Mouse (Mus musculus) lung, embryonic 14.5 days (tissue): ENCODE data around the gene Psmb9. TPM values are rescaled to one million over a fixed set of nuclear protein-coding genes. Genes with fewer than 3 reads are reported as not detected.

Experiments
- ATAC-seq: fragments of 200-750 bp; cut with Nextera tagmentation; 2 replicates; pipeline ENCODE4 v1.8.0; 2017; ENCODE audit warnings: mild to moderate bottlenecking, moderate TSS enrichment, moderate library complexity; ENCODE audit not compliant: insufficient read depth
- DNase-seq: peaks from one replicate; pipeline ENCODE4 v3.0.0-alpha.2; 2015
- H3K27ac ChIP-seq: fragments of 300-500 bp; sonication (generic); 2 replicates; pipeline ENCODE4 v1.5.1; 2014; ENCODE audit warnings: low read depth, mild to moderate bottlenecking, moderate library complexity
- H3K27me3 ChIP-seq: fragments of 300-500 bp; sonication (generic); 2 replicates; pipeline ENCODE4 v1.6.1; 2014; ENCODE audit warnings: low read length, control low read depth; ENCODE audit not compliant: insufficient read depth
- H3K36me3 ChIP-seq: fragments of 300-500 bp; sonication (generic); 2 replicates; pipeline ENCODE4 v1.6.1; 2014; ENCODE audit warnings: control low read depth; ENCODE audit not compliant: insufficient read depth
- H3K4me1 ChIP-seq: fragments of 300-500 bp; sonication (generic); 2 replicates; pipeline ENCODE4 v1.6.1; 2014; ENCODE audit warnings: antibody characterized with exemption, control low read depth; ENCODE audit not compliant: insufficient read depth
- H3K4me2 ChIP-seq: fragments of 300-500 bp; sonication (generic); 2 replicates; pipeline ENCODE4 v1.6.1; 2014; ENCODE audit warnings: mild to moderate bottlenecking
- H3K4me3 ChIP-seq: fragments of 300-500 bp; sonication (generic); 2 replicates; pipeline ENCODE4 v1.5.1; 2014; ENCODE audit warnings: low read depth, low read length
- H3K9ac ChIP-seq: fragments of 300-500 bp; sonication (generic); 2 replicates; pipeline ENCODE4 v1.6.1; 2014
- H3K9me3 ChIP-seq: fragments of 300-500 bp; sonication (generic); 2 replicates; pipeline ENCODE4 v1.6.1; 2016; ENCODE audit warnings: low read depth, low read length, control low read depth
- CTCF ChIP-seq: IDR thresholded peaks from 2 replicates; pipeline ENCODE4 v1.5.1; 2016; ENCODE audit warnings: antibody characterized with exemption, low read depth
- WGBS: fragments of 180-500 bp; shearing (Covaris S2); extraction: QIAGEN DNeasy Blood & Tissue Kit; methylation state at CpG from one replicate; pipeline ENCODE4 v1.1.7; 2014; 5-methylcytosine and 5-hydroxymethylcytosine counted together
- polyA plus RNA-seq: library from polyadenylated mRNA; unstranded; fragments of >200 nt; fragmentation: Nextera tagmentation; extraction: Ambion mirVana; gene quantifications from 2 replicates; pipeline ENCODE4 v1.2.1, GENCODE M21; 2014

The Psmb9 gene
- polyA plus RNA-seq, 1 experiment from 2014 or later, result 3.4 TPM

GRCm38 (mm10) chr17:34170877-34171498 is 16.6 kb downstream of the Psmb9 start:
- WGBS, result 40% methylated on average over 13 of the region's 13 CpGs
- Histone ChIP-seq H3K9me3 (peaks cover 5% of the 10 kb centered on the region; the same call in 1 of the 2 replicates), H3K4me2 (no peak overlapping the region), H3K27me3 (no peaks in the 10 kb centered on the region; the same call in 1 of the 2 replicates), H3K36me3 (no peaks in the 10 kb centered on the region), H3K4me1 (no peaks in the 10 kb centered on the region), H3K9ac (no peak overlapping the region), H3K27ac (no peak overlapping the region), H3K4me3 (no peak overlapping the region)
- DNase-seq (peak; percentile 92), ATAC-seq (no peak)
- TF ChIP-seq CTCF, result peak; percentile 95

- H3K27ac ChIP-seq, result no peak overlapping the region
- peaks cover 5% of the 10 kb centered on the region; the same call in 1 of the 2 replicates for H3K9me3 ChIP-seq
- DNase-seq (no peak), ATAC-seq (no peak)
- WGBS, result 20% methylated on average over 4 of the region's 4 CpGs
- no peak overlapping the region for H3K4me3 ChIP-seq
- TF ChIP-seq CTCF, result no peak
- H3K4me1 ChIP-seq, result no peaks in the 10 kb centered on the region
- no peaks in the 10 kb centered on the region; the same call in 1 of the 2 replicates for H3K27me3 ChIP-seq
- H3K4me2 ChIP-seq, result no peak overlapping the region
- no peak overlapping the region for H3K9ac ChIP-seq
- H3K36me3 ChIP-seq, result no peaks in the 10 kb centered on the region
These were observed 17.1 kb downstream of the Psmb9 start for GRCm38 (mm10) chr17:34170487-34170876.

GRCm38 (mm10) chr17:34169279-34169678 is 18.3 kb downstream of the Psmb9 start:
- no peak overlapping the region for H3K4me3 ChIP-seq
- 2% methylated on average over 2 of the region's 2 CpGs for WGBS
- H3K9ac ChIP-seq, result no peak overlapping the region
- ATAC-seq (no peak), DNase-seq (peak; percentile 77)
- no peaks in the 10 kb centered on the region for H3K4me1 ChIP-seq
- peak; percentile 69 for TF ChIP-seq CTCF
- no peaks in the 10 kb centered on the region for H3K27me3 ChIP-seq
- no peaks in the 10 kb centered on the region for H3K36me3 ChIP-seq
- peaks cover 5% of the 10 kb centered on the region; the same call in 1 of the 2 replicates for H3K9me3 ChIP-seq
- H3K27ac ChIP-seq, result no peak overlapping the region
- H3K4me2 ChIP-seq, result no peak overlapping the region

GRCm38 (mm10) chr17:34165033-34165730 is 22.4 kb downstream of the Psmb9 start:
- H3K9ac ChIP-seq, result no peak overlapping the region
- no peak for DNase-seq
- H3K27ac ChIP-seq, result no peak overlapping the region
- no peak overlapping the region for H3K4me3 ChIP-seq
- peak; percentile 31 for TF ChIP-seq CTCF
- 66% methylated on average over 6 of the region's 6 CpGs for WGBS
- ATAC-seq, result no peak
- no peaks in the 10 kb centered on the region for H3K27me3 ChIP-seq
- H3K36me3 ChIP-seq, result no peaks in the 10 kb centered on the region
- no peaks in the 10 kb centered on the region for H3K9me3 ChIP-seq
- no peaks in the 10 kb centered on the region for H3K4me1 ChIP-seq
- H3K4me2 ChIP-seq, result no peak overlapping the region

GRCm38 (mm10) chr17:34164202-34164895 is 23.2 kb downstream of the Psmb9 start:
- no peak overlapping the region for H3K4me2 ChIP-seq
- ATAC-seq (no peak), DNase-seq (peak; percentile 35)
- H3K9ac ChIP-seq, result no peak overlapping the region
- H3K27ac ChIP-seq, result no peak overlapping the region
- no peaks in the 10 kb centered on the region for H3K36me3 ChIP-seq
- no peak overlapping the region for H3K4me3 ChIP-seq
- H3K9me3 ChIP-seq, result no peaks in the 10 kb centered on the region
- 29% methylated on average over 9 of the region's 9 CpGs for WGBS
- no peaks in the 10 kb centered on the region for H3K4me1 ChIP-seq
- TF ChIP-seq CTCF, result peak; percentile 48
- no peaks in the 10 kb centered on the region for H3K27me3 ChIP-seq

GRCm38 (mm10) chr17:34155534-34155933 is 32.0 kb downstream of the Psmb9 start:
- DNase-seq (no peak), ATAC-seq (no peak)
- H3K36me3 ChIP-seq, result no peaks in the 10 kb centered on the region
- H3K4me2 ChIP-seq, result no peak overlapping the region
- H3K4me1 ChIP-seq, result no peaks in the 10 kb centered on the region
- 39% methylated on average over 5 of the region's 5 CpGs for WGBS
- H3K9me3 ChIP-seq, result no peaks in the 10 kb centered on the region
- no peak overlapping the region for H3K27ac ChIP-seq
- H3K9ac ChIP-seq, result no peak overlapping the region
- no peak overlapping the region for H3K4me3 ChIP-seq
- TF ChIP-seq CTCF, result no peak
- no peaks in the 10 kb centered on the region for H3K27me3 ChIP-seq

GRCm38 (mm10) chr17:34152923-34153322 is 34.6 kb downstream of the Psmb9 start, which contains the start of gene H2-DMb1:
Gene H2-DMb1 (plus strand): TSS chr17:34153072.
- H3K27ac ChIP-seq, result no peak within 1 kb of the TSS
- H3K4me1 ChIP-seq, result no peaks in the 10 kb centered on the region
- 54% methylated on average over 4 of the region's 4 CpGs for WGBS
- H3K9me3 ChIP-seq, result no peaks in the 10 kb centered on the region
- H3K27me3 ChIP-seq, result no peaks in the 10 kb centered on the region
- no peak for ATAC-seq
- no peak for TF ChIP-seq CTCF
- H3K9ac ChIP-seq, result no peak within 1 kb of the TSS
- H3K4me2 ChIP-seq, result no peak within 1 kb of the TSS
- peak; percentile 79 for DNase-seq
- H3K36me3 ChIP-seq, result no peaks in the 10 kb centered on the region
- no peak within 1 kb of the TSS for H3K4me3 ChIP-seq
